Mouse (Mus musculus) embryonic stem cell, embryonic (primary cell): Measurements from ENCODE around the gene Fancg.

Experiments
- CTCF ChIA-PET, 4 experiments: fragments of 300-600 bp in 2 of 4; fragments of 350-600 bp in 2 of 4; sonication (Branson Sonifier 250); formaldehyde crosslinking; loops; one replicate each; lab custom pipeline; 2022; ENCODE audit warnings: inconsistent platforms in 2 of 4; lab: Charles Lee
- POLR2A ChIA-PET, 4 experiments: fragments of 300-600 bp in 2 of 4; fragments of 350-600 bp in 2 of 4; sonication (Branson Sonifier 250); formaldehyde crosslinking; loops; one replicate each; lab custom pipeline; 2022; ENCODE audit warnings: antibody characterized with exemption in 4 of 4, inconsistent platforms in 1 of 4; lab: Charles Lee

Gene Fancg

DNA sequence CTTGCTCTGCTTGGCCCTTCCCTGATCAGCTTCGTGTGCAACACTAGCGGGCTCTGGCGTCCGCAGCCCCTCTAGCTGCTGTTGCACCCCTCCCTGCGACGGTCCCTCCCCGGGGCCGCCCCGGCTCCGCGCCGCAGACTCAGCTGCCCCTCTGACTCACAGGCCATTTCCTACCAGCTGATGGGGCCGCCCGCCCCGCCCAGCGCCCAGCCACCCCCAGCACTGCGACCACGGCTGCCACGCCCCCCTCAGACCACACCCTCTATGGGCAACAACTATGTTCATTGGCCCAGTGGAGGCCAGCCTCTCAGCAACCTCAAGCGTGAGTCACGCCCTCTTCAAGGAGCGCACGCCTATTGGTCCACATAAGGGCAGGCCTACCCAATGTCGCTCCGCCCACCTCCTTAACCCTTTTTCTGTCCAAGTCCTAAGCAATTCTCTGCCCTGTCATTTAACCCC, 29.8 kb upstream of the Fancg start:
- CTCF ChIA-PET = interaction anchor here in 1 of 4 experiments (0.9 to 2.1 kb wide), 5 partner anchors 9 to 720 kb away, joined by 3 to 9 read pairs (median 5); partner anchors contain the start of genes Pigo and Stoml2
- POLR2A ChIA-PET = interaction anchor here in 3 of 4 experiments (0.6 to 4.3 kb wide), 12 partner anchors 9 to 90 kb away, joined by 3 to 28 read pairs (median 5); partner anchors contain the start of genes Stoml2 (in 3 of the 3), Vcp (in 2 of the 3), Dnajb5 (in 1 of the 3) and Pigo (in 1 of the 3)

DNA sequence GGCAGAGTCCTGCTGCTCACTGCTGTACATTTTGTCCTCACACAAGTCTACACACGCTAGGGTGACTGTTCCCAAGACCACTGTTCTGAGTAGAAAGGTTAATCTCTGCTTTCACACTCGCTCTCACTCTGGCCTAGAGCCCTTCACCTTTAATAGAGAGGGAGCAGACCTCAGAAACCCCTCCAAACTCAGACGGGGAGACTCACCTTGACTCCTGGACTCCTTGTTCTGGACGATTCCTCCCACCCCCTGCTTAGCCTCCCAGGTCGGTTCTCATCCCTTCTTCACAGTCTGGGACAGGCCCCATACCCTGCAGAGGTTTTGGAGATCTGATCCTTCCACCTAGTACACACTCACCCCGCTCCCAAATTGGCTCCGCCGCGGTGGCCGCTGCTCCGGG, 29.3 kb upstream of the Fancg start:
- ChIA-PET POLR2A (interaction anchor here in 3 of 4 experiments (0.6 to 4.3 kb wide), 10 partner anchors 8 to 90 kb away, joined by 3 to 28 read pairs (median 6); partner anchors contain the start of genes Stoml2 (in 3 of the 3), Dnajb5 (in 1 of the 3), Pigo (in 1 of the 3) and Unc13b (in 1 of the 3)), CTCF (interaction anchor here in 1 of 4 experiments (0.9 to 2.1 kb wide), 5 partner anchors 8 to 721 kb away, joined by 3 to 9 read pairs (median 5); partner anchors contain the start of genes Pigo and Stoml2)

DNA sequence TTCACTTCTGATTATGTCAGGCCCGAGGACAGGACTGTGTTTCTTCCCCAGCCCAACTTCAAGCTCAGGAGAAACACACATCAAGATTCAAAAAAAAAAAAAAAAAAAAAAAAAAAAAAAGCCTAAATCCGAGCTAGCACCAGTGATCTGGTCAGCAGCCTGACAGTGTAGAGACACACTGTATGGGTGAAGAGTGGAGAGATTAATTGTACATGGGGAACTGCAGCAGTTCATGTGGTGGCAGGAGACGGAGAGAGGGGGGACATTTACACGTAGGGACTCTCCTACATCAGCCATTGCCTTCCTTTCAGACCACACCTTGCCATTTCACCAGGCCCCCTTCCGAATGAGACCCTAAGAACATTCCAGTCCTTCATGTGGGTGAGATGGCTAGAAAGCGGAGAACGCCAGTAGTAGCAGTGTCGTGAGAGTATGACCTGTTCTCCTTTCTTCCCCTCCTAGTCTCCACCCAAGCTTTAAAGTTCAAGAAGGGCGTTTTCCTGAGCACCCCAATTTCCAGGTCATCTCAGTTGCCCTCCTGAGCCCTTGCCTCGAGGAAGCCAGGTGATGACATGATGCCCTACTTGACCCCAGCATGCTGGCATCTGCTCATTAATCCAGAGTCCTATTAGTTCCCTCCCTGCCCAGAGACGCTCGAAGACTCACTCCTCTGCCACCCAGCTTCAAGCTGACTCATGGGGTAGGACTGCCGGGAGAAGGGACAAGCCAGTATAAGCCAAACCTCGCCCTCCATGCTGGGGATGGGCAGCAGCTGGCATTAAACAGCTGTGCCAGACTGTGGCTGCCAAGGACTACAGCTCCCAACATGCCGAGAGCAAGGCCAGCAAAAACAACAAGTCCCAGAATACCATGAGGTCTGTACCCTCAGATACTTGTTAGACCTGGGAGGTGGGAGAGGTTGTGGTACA, 28.5 kb upstream of the Fancg start:
- ChIA-PET POLR2A (interaction anchor here in 2 of 4 experiments (0.6 to 4.3 kb wide), 7 partner anchors 8 to 29 kb away, joined by 3 to 28 read pairs (median 4); partner anchors contain the start of genes Pigo (in 1 of the 2) and Stoml2 (in 1 of the 2)), CTCF (interaction anchor here in 2 of 4 experiments (0.6 to 2.1 kb wide), 4 partner anchors 8 to 52 kb away, joined by 4 to 7 read pairs (median 5); partner anchors contain the start of gene Pigo (in 1 of the 2))

DNA sequence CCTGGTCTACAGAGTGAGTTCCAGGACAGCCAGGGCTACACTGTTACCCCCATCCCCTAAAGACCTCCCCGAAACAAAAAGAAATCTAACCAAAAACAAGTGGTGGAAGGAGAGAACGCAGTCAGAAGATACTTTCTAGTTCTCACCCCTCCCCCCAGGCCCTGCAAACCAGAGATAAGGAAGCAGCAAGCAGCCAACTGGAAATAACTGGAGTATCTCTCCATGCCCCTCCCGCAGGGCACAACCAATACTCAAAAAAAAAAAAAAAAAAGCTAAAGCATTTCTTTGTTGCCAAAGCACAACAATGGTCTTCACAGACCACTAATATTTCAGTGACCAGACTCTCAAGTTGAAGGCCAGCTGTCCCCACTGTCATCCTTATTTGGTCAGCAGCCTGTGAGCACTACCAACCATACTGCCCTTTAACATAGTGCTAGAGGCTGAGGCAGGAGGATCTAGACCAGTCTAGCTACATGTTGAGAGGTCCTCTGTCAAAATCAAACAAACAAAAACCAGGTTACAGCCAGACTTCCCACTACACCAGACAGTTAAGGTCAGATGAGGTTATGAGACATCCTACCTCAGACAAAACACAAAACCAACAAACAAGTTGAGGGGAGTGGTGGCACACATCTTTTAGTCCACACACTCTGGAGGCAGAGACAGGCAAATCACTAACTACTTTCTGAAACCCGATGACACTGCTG, 27.7 kb upstream of the Fancg start:
- CTCF ChIA-PET = interaction anchor here in 2 of 4 experiments (0.6 to 2.0 kb wide), 3 partner anchors 9 to 51 kb away, joined by 4 to 5 read pairs (median 5); no protein-coding TSS in a partner anchor

DNA sequence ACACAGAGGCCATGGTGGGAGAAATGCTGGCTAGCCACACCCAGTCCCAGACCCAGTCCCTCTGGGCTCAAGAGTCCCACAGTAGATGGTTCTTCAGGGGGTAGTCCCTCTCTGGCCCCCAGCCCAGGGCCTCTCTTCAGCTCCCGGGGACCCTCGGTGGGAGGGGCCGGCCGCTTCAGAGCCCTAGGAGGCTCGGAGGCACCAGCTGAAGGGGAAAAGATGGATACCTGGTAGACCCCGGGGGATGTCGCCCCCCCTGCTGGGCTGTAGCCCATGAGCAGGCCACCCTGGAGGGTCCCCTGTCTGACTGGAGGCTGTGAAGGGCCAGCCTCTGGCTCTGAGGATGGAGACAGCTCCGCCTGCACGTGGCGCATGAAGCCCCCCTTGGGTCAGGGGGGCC, 26.1 kb upstream of the Fancg start:
- POLR2A ChIA-PET = interaction anchor here in 1 of 4 experiments (1.4 to 2.9 kb wide), 2 partner anchors 16 to 32 kb away, joined by 5 to 10 read pairs; no protein-coding TSS in a partner anchor
- CTCF ChIA-PET = interaction anchor here in 2 of 4 experiments (0.7 to 1.0 kb wide), 2 partner anchors 16 to 82 kb away, joined by 4 to 7 read pairs; no protein-coding TSS in a partner anchor

More for the DNA sequence above, 27.7 kb upstream of the Fancg start:
- POLR2A ChIA-PET = interaction anchor here in 2 of 4 experiments (0.6 to 4.3 kb wide), 8 partner anchors 7 to 28 kb away, joined by 3 to 28 read pairs (median 4); partner anchors contain the start of genes Pigo (in 1 of the 2) and Stoml2 (in 1 of the 2)

DNA sequence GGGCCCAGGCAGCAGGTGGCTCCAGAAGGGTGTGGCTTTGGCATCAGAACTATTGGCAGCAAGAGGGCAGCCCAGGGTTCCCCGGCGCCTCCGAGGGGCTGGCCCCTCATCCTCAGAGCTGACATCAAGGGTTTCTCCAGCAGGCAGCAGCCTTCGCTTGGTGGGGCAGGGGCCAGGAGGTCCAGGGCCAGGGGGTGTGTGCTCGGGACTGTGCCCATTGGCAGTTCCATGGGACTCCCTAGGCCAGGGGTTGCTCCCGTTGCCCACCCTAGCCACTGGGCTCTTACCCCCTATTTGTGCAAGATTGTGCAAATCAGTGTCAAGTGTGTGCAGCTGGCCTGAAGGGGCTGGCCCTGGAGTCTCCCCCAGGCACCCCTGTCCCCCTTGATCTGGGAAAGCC, 25.5 kb upstream of the Fancg start:
- ChIA-PET CTCF (interaction anchor here in 1 of 4 experiments (0.7 kb wide), 1 partner anchor 82 kb away, joined by 7 read pairs; no protein-coding TSS in a partner anchor), POLR2A (no interaction called here)

DNA sequence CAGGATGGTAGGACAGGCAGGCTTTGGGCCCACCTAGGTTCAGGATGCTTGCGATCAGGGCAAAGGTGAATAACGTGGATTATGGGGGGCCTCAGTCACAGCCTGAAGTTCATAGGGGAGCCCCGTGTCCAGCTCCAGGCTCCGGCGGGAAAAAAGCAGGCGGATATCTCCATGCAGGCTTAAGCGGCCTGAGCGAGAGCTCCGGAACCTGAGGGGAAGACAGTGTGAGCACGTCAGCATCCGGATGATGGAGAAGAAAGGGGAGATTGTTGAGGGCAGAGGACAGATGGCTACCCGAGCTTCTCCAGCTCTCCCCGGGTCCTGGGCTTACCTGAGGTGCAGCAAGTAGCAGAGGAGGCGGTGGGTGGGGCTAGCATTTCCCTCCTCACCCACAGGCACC, 23.2 kb upstream of the Fancg start:
- POLR2A ChIA-PET = interaction anchor here in 3 of 4 experiments (0.6 to 2.7 kb wide), 6 partner anchors 13 to 33 kb away, joined by 3 to 12 read pairs (median 4); partner anchors contain the start of gene Vcp (in 1 of the 3)
- CTCF ChIA-PET = interaction anchor here in 1 of 4 experiments (0.9 kb wide), 1 partner anchor 25 kb away, joined by 3 read pairs; the partner anchor contains the start of gene Unc13b

DNA sequence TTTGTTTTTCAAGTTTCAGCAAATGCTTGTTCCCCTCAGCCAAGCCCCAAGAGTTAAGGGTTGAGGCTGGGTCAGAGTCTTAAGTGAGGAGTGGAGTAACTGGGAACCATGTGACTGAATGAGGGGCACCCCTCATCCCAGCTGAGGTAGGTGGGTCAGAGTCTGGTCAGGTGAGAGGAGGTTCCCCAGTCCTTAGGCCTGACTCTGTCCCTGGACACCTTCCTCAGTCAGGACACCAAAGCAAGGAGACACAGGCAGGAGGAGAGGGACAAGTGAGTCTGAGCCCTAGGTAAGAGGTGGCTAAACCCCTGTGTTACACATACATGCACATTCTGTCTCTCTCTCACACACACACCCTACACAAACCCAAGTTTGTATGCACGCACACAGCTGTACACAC, 22.2 kb upstream of the Fancg start:
- CTCF ChIA-PET = interaction anchor here in 3 of 4 experiments (0.5 to 2.9 kb wide), 6 partner anchors 11 to 1908 kb away, joined by 3 to 12 read pairs (median 3); partner anchors contain the start of genes Fam214b (in 1 of the 3), Nol6 (in 1 of the 3) and Unc13b (in 1 of the 3)
- POLR2A ChIA-PET = interaction anchor here (0.7 to 5.8 kb wide), 15 partner anchors 8 to 530 kb away, joined by 3 to 62 read pairs (median 9); partner anchors contain the start of genes Vcp (in 2 of the 4), Creb3 (in 1 of the 4), Tln1 (in 1 of the 4) and Unc13b (in 1 of the 4)

DNA sequence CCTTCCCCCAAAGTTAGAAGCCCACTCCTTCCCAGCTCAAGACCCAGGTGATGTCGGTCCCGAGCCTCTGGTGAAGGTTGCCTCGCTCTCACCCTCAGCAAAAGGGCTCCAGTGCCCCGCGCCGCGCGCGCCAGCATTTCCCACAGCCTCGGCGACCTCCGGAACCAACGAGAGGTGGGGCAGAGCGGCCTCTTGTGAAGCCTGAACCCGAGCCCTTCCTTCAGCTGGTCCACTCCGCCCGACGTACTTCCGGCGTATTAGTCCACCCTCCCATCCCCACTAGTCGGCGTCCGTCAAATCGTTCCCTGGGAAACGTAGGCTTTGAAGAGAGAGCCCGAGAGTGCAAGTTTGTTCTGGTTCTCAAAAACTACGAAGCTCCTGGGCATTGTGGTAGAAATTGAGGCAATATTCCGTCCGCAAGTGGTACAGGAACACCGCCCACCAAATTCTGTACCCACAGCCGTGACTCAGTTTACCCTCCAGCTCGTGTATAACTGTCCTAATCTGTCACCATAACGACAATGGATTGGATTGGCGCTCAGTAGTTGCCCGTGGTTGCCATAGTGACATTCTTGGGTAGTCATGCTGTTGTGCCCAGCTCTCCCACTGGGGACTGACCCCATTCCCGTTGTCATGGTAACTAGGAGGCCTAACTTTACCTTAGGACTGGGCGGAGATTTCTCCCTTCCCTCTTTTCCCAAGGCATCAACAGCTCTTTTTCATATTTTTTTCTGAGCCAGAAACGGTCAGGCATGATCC, 21.1 kb upstream of the Fancg start, which contains the start of gene Stoml2:
Gene Stoml2 (minus strand): TSS at position 474 of the 759 bp plus-strand sequence.
- CTCF ChIA-PET = interaction anchor here (0.5 to 3.4 kb wide), 16 partner anchors 9 to 1907 kb away, joined by 3 to 31 read pairs (median 4); partner anchors contain the start of genes Fam214b (in 1 of the 4) and Nol6 (in 1 of the 4)
- POLR2A ChIA-PET = interaction anchor here (0.6 to 5.8 kb wide), 33 partner anchors 9 to 531 kb away, joined by 3 to 62 read pairs (median 5); partner anchors contain the start of genes Creb3 (in 2 of the 4), Fam214b (in 2 of the 4), Tln1 (in 2 of the 4) and Vcp (in 2 of the 4)

DNA sequence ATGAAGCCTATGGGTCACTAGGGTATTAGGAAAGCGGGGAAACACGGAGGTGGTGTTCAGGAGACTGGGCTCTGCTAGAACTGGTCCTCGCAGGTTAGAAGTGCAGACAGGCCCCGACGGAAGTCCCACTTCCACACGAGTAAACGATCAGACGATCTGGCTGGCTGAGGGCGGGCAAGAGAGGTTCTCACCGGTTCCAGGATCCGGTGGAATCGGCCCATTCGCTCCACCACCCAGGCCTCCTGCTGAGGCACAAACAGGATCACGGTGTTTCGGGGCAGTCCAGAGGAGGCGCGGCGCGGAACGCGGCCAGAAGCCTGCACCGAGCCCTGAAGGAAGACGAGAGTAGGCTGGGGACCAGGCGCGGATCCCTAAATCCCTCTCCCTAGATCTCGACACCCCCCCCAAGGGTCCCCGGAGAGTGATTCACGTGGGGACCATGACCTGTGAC, 20.5 kb upstream of the Fancg start:
- CTCF ChIA-PET = interaction anchor here in 3 of 4 experiments (0.6 to 3.4 kb wide), 9 partner anchors 9 to 149 kb away, joined by 3 to 31 read pairs (median 4); partner anchors contain the start of genes Fam214b (in 1 of the 3) and Vcp (in 1 of the 3)

DNA sequence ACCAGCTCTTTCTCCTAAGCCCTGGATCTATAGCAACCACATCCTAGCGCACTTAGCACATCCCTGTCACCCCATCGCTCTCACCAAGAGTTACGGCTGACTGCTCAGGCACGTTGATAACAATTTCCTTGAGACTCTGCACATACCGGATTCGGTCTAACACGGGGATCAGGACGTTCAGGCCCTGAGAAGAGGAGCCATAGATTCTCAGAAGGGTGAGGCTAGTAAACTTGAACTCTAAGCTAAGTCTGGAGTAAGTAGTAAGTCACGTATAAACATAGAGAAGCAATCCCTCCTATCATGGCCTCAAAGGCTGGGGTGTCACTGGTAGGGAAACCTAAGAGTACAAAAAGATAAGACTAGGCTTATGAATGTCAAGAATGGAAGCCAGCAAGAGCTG, 20.0 kb upstream of the Fancg start:
- CTCF ChIA-PET = interaction anchor here in 1 of 4 experiments (1.0 to 3.4 kb wide), 4 partner anchors 10 to 30 kb away, joined by 3 to 31 read pairs (median 8); partner anchors contain the start of genes Fam214b and Vcp
- POLR2A ChIA-PET = interaction anchor here (0.5 to 5.8 kb wide), 20 partner anchors 10 to 1938 kb away, joined by 3 to 62 read pairs (median 6); partner anchors contain the start of genes Creb3 (in 2 of the 4), Tln1 (in 2 of the 4), Vcp (in 2 of the 4) and Fam214b (in 1 of the 4)

More for the DNA sequence above, 20.5 kb upstream of the Fancg start:
- POLR2A ChIA-PET = interaction anchor here (0.5 to 5.8 kb wide), 28 partner anchors 9 to 1938 kb away, joined by 3 to 62 read pairs (median 5); partner anchors contain the start of genes Creb3 (in 2 of the 4), Tln1 (in 2 of the 4), Vcp (in 2 of the 4) and Fam214b (in 1 of the 4)

DNA sequence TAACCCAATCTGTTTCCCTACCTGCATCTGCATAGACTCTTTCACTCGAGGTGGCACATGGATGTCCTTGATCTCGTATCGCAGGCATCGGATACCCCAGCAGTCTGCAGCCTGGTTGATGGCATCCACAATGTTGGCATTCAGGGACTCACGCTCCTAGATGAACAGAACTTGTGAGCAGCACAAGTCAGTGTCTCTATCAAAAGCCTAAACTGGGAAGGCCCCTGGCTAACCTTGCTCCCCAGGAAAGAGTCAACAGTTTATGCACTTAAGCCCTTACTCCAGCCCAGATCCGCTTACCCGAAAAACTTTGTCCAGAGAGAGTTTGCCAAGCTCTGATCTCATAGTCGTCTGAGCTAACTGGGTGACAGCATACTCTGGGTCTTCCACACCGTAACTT, 19.4 kb upstream of the Fancg start:
- ChIA-PET CTCF (interaction anchor here in 1 of 4 experiments (1.0 to 3.4 kb wide), 4 partner anchors 10 to 30 kb away, joined by 3 to 31 read pairs (median 8); partner anchors contain the start of genes Fam214b and Vcp), POLR2A (interaction anchor here in 3 of 4 experiments (1.0 to 5.8 kb wide), 12 partner anchors 9 to 533 kb away, joined by 4 to 62 read pairs (median 10); partner anchors contain the start of genes Vcp (in 2 of the 3), Creb3 (in 1 of the 3), Fam214b (in 1 of the 3) and Fancg (in 1 of the 3))

DNA sequence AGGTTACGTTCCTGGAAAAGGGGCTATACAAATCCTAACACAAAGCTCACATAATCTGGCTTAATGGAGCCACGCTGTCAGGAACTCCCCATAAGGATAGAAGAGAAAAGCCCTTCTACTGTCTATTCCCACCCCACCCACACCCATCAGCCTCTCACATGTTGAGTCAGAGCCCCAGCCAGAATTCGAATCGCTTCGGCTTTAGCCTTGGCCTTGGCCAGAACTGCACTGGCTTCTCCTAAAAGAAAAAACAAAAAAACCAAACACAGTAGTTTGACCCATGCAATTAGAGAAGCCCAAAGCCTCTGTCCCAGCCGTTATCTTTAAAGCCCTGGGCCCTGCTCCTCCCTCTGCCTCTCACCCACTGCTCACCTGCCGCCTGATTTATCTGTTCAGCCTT, 18.8 kb upstream of the Fancg start:
- ChIA-PET CTCF (interaction anchor here in 2 of 4 experiments (1.2 to 3.4 kb wide), 2 partner anchors 9 to 403 kb away, joined by 3 to 31 read pairs; no protein-coding TSS in a partner anchor), POLR2A (interaction anchor here in 2 of 4 experiments (1.1 to 6.1 kb wide), 6 partner anchors 10 to 142 kb away, joined by 3 to 62 read pairs (median 7); partner anchors contain the start of gene Vcp (in 2 of the 2))

DNA sequence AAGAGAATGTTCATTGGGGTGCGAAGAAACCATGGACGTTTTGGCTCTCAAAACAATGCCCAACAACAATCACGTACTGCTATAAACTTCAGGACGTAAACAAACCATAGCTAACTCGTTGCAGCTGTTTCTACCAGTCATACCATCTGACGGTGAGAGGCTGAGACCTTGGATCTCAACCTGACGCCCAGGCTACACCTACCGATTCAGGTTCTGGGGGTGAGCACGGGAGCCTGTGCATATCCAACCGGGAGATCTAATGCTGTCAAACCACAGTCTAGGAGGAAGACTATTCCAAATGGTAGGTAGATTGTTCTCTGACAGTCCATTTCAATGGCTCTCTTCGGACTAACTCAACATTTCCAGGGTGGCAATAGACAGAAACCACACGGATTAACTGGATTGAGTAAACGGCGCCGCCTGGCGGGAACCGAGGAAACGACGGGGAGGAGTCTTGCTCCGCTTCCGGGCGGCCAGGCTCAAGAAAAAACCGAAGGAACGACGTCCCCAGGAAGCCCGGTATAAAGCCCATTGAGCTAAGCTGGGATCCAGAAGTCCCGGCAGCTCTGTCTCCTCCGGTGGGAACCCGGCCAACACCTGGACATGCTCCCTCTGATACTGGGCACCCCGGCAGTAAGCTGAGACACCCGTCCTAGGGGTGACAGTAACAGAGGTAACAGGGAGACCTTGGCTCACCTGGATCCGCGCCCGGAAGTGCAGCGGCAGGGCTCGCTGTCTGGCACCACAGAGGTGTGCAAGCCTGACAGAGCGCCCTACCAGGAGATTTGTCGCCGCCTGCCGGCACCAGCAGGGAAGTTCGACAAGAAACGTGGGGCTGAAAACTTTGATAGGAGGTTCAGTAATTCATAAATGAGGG, 15.0 kb upstream of the Fancg start, which contains the start of gene Pigo:
Gene Pigo (minus strand): TSS at position 736 of the 877 bp plus-strand sequence.
- ChIA-PET CTCF (interaction anchor here (0.5 to 1.8 kb wide), 14 partner anchors 9 to 1535 kb away, joined by 3 to 9 read pairs (median 4); partner anchors contain the start of genes Fam214b (in 2 of the 4), Creb3 (in 1 of the 4), Tln1 (in 1 of the 4) and Vcp (in 1 of the 4)), POLR2A (interaction anchor here in 3 of 4 experiments (0.6 to 8.5 kb wide), 22 partner anchors 9 to 79 kb away, joined by 3 to 73 read pairs (median 6); partner anchors contain the start of genes Vcp (in 3 of the 3) and Fancg (in 1 of the 3))
